Mouse (Mus musculus): ENCODE measurements around the gene Olfr464.

The Olfr464 gene

DNA sequence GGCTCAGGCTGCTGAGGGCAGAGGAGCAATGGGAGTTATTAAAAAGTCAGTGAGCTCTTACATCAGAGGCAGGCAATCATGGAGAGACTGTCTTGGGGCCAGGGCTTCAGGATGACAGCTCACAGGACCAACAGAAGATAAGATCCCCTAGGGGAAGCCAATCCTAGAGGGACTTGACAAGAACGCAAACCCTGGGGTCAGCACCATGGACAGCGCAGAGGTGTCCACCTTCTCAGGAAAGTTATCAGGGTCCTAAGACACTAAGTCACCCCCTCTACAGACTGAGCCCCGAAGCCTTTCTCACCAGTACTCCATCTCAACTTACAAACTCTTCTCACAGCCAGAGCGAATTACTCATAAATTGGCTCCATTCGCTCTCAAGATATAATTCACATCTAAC lies at the start of gene Olfr464:
Gene Olfr464, minus strand, starts transcription at position 2 of the 400 bp plus-strand sequence.
- 30% methylated on average over 5 of the region's 5 CpGs for WGBS

DNA sequence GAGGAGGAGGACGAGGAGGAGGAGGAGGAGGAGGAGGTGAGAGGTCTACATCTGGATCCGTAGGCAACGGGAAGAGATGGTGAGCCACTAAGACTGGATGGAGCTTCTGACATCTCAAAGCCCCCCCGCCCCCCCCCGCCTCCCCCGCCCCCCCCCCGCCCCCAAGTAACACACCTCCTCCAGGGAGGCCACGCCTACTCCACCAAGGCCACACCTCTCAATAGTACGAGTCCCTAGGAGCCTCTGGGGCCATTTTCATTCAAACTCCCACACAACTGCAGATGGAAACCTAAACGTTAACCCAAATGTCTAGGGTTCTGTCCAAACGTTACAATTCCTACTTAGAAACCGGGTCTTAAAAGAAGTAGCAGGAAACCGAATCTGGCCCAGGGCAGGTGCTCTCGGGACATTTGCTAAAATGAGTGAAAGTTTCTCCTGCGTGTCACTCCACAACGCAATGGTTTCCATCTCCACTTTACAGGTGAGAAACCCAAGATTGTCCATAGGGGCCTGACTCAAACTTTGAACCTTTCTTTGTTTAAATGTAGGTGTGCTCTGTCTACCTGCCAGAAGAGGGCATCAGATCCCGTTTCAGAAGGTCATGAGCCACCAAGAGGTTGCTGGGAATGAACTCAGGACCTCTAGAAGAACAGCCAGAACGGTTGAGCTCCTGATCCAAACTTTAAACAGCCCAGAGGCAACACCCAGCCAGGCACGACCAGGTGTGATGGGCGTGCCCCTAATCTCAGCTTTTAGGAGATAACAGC lies 47.8 kb upstream of the Olfr464 start:
- 24% methylated on average over 13 of the region's 20 CpGs for whole genome bisulfite sequencing

DNA sequence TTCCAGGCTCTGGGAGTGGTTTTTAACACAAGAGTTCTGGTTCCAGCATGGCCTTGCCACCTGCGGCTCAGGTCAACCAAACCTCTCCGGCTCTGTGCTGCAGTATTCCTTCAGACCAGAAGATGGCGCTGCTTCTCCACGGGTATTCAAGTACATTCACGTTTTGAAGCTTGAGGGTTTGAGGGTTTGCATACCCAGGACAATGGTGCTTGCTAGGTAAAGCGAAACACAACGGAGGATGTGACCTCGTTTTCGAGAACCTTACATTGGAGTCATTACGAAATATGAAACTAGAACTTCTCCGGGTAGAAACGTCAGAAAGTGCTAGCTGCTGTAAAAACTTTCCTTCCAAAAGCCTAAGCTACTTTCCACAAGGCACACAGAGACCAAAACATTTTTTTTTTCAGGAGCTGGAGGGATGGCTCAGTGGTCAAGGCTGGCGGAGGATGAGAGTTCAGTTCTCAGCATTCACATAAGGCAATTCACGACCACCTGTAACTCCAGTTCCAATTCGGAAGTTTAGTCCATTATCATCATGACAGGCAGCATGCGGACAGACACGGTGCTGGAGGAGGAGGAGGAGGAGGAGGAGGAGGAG lies 47.0 kb upstream of the Olfr464 start:
- WGBS = 2% methylated on average over 17 of the region's 17 CpGs

DNA sequence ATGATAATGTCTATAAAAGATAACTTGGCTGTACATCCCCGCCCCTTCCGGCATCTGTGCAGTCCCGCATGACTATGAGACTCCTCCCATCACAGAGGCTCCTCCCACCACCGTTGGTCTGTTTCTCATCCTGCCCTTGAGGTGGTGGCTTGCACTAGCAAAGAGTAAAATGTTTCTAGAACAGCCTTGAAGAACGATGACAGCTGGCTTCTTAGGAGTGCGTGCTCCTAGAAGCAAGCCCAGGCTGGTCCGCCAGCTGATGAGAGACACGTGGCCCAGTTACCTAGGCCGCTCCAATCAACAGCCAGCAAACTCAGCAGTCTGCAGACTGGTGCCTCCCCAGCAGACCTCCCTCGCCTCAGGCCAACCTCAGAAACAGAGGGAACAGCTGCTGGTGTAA lies 45.4 kb upstream of the Olfr464 start:
- 44% methylated on average over 10 of the region's 10 CpGs for WGBS

DNA sequence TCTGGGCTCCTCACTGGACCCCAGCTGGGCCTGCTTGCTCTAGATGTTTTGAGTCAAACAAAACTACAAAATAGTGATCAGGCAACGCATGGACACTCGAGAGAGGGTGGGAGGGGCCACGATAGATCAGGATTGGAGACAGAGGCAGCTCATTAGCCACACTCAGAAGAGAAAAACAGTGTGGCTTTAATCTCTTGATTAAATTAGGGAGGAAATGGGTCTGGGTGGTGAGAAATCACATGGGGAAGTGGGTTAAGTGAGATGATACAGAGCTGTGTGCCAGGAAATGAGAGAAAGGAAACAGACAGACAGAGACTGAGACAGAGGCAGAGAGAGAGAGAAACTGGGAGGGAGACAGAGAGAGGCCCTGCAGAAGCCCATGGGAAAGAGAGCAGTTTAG lies 44.5 kb upstream of the Olfr464 start:
- 56% methylated on average over 3 of the region's 3 CpGs for WGBS

DNA sequence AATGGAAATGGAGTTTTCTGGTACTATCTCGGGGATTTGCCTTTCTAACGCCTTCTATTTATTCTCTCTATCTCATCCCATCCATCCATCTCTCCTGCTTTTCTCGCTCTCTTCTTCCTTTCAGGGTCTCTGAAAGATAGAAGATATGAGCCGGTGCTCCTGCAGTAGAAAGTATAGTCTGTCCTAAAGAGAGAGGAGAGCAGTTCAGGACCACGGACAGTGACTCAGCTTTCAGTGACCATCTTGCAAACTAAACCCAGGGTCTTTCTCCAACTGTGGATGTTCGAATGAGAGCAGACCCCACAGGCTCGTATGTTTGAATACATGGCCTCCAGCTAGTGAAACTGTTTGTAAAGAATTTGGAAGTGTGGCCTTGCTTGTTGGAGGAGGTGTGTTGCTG lies 36.3 kb upstream of the Olfr464 start:
- 61% methylated on average over 7 of the region's 7 CpGs for WGBS

DNA sequence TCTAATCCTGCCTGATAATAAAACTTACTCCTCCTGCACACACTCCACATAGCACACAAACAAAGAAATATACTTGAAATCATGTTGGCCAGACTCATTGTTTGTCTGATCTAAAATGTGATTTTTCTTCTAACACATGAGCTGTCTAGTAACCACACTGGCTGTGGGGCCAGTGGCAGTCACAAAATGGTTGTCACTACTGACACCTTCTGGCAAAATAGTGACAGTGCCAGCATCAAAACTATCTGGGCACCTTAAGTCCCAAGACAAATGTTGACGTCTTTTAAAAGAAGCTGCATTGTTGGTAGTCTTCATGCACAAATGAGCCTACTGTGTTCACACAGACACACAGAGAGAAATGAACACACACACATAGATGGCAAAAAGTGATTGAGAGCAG lies 34.4 kb upstream of the Olfr464 start:
- WGBS = 4% methylated on average over 1 of the region's 1 CpGs

DNA sequence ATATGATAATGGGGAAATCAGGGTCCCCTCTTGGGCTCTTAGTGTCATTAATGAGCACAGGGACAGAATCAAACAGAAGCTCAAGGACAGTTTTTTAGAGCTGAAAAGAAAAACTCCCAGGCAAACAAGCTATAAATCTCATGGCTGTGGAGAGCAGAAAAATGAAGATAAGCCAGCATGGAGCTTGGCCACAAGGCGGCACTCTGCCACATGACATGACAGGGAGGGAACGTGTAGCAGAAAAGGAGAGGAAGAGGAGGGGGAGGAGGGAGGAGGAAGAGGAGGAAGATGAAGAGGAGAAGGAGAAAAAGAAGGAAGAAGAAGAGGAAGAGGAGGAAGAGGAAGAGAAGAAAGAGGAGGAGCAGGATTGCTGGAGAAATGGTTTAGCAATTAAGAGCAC lies 29.2 kb upstream of the Olfr464 start:
- WGBS = 5% methylated on average over 2 of the region's 2 CpGs

DNA sequence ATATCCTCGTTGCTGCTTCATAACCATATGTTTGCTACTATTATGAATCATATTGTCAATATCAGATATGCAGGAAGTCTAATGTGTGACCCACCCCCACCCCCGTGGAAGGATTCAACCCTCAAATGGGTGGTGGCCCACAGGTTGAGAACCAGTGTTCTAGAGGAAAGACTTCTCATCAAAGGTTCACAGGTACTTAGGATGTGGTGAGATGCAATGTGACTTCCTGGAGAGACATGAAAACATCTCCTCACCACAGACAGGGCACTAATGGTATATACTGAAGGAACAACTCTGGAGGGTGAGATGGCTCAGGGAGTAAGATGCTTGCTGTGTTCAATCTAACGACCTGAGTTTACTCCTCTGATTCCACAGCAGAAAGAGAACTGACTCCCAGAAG lies 14.7 kb upstream of the Olfr464 start:
- 71% methylated on average over 3 of the region's 3 CpGs for WGBS

DNA sequence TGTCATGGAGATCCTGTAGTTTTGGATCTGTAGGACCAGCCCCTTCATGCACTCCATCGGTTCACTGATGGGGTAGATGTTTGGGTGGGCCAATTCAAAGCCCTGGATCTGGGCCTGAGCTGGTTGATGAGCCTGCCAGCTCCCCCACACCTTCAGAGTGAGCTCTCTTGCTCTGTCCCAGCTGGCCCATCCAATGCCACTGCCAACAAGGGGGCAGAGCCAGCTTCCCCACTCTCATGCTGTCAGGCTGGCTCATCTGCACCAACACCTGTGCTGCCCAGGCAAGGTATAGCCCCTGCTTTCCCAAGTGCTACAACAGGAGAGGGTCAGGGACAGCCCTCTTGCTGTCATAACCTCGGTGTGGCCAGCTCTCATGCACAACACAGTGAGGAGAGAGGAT lies 13.0 kb upstream of the Olfr464 start:
- 77% methylated on average over 2 of the region's 2 CpGs for WGBS

DNA sequence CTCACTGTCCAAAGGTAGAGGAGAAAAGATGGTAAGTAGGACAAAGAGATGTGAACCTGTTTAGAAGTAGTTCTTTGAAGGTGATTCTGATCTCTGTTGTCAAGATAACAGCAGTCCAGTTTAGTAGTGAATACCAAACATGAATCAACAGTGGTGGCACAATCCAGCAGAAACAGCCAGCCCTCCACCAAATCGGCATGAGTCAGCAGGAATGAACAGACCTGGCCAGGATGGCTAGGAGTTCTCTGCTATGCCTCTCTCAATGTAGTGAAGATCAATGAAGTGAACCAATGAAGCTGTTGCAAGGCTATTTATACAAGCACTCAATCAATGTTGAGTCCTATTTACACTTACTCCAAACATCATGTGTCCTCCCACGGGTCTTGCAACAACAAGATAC lies 9.6 kb upstream of the Olfr464 start:
- WGBS = 95% methylated on average over 2 of the region's 2 CpGs

DNA sequence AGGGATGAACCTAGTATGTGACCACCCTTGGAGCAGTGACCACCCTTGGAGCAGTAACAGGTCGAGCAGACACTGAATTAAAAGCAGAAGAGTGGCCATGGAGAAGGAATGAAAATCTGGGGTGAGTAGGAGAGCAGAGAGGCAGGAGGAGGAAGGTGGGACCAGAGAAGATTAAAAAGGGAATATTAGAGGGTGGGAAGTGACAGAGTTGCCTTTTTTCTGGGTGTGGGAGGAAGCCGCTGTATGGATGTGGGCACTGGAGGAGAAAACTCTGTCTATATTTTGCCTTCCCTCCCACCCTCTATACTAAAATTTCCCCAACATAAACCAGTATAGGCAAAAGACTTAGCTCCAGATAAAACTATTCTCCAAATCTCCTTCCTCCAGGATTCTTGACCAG lies 466 bp downstream of the Olfr464 start:
- WGBS = 33% methylated on average over 2 of the region's 2 CpGs

DNA sequence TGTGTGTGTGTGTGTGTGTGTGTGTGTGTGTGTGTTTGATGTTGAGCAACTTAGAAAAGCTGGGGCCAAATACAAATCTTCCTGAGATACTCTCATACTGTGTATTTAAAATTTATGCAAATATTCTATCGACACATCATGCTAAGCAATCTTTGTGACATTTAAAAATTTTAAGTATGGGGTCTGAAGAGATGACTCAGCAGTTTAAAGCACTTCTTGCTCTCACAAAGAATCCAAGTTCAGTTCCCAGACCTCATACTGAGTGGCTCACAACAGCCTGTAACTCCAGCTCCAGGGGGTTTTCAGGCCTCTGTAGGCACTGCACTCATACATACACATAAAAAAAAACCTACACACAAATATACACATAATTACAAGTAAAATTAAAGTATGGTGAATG lies 4.8 kb downstream of the Olfr464 start:
- 74% methylated on average over 1 of the region's 1 CpGs for WGBS

DNA sequence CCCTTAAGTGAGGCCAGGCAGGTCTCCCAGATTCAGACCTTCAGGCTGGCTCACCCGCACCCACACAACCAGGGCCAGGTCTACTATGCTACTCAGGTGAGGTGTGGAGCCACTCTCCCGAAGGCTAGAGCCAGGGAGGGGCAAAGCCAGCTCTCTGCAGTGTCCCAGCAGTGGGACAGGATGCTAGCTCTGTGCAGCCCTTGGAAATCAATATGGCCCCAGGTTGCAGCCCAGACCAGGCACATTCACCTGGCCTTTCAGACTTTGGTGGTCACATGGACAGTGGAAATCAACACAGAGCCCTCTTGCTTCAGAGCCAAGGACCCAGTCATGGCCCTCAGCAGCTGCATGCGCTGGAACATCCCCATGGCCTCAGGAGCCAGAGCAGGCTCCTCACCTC lies 16.4 kb downstream of the Olfr464 start:
- WGBS = 80% methylated on average over 3 of the region's 3 CpGs

DNA sequence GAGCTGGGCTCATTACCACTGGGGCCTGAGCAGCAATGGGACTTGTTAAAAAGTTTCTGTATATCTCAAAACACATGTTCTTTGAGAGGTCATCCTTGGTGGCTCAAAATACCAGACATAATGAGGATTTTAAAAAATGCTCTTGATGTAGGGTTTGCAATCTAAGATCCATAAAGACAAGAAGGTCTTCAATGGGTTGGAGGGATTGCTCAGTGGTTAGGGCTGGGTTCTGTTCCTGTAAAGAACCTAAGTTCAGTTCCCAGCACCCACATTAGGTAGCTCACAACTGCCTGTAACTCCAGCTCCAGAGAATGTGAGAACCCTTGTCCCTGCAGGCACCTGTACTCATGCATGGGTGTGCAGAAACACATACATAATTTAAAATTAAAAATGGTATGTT lies 23.5 kb downstream of the Olfr464 start, which contains the start of gene Olfr463:
Gene Olfr463, minus strand, starts transcription at position 101 of the 400 bp plus-strand sequence.

DNA sequence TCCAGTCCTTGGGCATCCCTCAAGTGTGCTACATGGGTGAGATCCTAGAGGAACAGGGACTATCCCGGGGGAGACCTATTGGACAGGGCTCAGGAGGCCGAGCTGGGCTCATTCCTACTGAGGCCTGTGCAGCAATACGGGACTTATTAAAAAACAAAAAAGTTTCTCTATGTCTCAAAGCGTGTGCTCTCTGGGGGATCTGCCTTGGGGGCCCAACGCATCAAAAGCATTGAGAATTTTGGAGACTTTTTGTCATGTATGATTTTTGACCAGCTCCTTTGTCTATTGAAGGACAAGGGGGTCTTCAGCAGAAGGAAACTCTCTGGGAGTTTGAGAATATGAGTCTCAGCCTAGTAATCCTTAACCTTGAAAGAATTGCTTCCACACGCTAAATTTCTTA lies 28.6 kb downstream of the Olfr464 start, which contains the start of gene Olfr462:
Gene Olfr462, minus strand, starts transcription at position 101 of the 400 bp plus-strand sequence.
- WGBS = 91% methylated on average over 6 of the region's 6 CpGs

DNA sequence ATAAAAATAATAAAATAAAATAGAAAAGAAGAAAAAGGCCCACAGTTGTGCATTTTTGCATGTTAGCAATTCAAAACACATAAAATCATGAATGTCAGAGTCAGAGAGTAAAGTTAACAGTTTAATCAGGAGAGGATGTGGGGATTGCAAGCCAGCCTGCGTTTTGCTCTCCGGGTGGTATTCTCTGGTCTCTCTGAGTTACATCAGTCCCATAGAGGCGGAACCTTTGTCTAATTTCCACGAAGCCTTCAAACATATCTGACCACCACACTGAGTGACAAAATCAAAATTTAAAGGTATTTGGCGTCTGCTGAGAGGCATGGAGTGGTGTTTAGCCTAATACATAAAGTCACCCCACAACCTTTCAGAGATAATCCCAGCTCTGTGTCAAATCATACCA lies 35.9 kb downstream of the Olfr464 start:
- WGBS = 82% methylated on average over 5 of the region's 5 CpGs

DNA sequence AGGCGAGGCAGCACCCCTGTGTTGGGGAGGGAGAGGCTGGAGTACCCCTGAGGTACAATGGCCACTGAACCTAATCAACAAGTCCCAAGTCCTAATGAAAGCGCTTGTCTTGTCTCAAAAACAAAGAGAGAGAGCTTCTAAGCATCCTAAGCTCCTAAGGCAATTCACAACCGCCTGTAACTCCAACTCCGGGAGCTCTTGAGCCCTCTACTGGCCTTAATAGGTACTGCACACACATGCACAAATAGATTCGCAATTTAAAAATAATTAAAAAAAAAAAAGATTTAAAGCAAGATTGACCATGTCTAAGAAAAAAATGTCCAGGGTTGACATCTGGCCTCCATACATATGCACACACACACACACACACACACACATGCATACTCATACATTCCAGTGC lies 37.3 kb downstream of the Olfr464 start:
- 45% methylated on average over 5 of the region's 5 CpGs for WGBS

DNA sequence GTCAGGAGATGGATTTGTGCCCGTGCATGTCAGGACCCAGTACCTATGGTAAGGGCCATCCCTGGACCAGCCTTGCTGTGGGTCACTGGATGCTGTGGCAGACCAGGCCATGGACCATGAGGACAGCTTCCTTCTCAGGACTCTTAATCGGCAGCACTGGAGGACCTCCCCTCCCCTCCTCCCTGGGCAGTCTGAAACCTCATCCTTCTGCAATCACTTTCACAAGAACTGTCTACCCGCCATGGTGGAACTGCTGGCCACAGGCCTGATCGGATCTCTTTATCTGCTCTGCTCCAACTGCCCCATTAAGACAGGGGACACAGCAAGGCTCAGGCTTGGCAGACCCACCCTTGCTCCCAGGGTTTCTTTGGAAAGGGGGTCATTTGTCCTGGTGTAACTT lies 39.1 kb downstream of the Olfr464 start:
- 76% methylated on average over 4 of the region's 4 CpGs for WGBS

DNA sequence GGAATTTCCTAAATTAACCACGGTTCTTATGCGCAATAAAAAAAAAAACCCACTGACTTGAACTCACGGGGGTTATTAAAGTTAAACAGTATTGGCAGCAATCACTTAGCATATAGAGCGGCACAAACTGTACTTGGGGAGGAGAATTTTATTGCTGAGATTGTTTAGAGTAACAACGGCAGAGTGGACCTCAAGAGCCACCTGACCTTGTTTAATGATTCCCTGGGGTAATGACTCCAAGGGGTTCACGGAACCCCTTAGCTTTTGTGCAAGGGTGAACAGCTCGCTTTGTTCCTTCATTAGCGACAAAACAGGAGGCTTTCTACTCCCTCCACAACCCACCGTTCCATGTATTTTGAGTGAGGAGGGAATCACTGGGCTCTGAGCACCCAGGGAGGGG lies 40.9 kb downstream of the Olfr464 start:
- 74% methylated on average over 9 of the region's 9 CpGs for WGBS

DNA sequence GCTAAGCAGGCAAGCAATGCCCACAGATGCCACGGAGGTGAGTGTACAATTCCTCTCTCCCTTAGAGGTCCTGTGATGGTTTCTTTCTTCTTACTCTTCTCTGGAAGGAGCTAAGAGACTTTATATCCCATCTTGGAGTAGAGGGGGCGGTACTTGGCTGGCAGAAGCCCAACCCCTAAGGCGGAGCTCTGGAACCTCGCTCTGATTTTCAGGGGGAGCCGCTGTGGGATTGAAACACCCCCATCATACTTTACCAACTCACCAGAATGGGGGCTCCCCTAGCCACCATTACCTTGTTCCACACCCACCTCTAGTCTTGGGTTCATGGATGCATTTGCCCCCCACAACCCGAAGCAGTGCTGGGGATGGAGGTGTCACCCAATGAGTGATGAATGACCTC lies 45.3 kb downstream of the Olfr464 start, which contains the start of gene Epx:
Gene Epx, minus strand, starts transcription at position 101 of the 400 bp plus-strand sequence.
- WGBS = 85% methylated on average over 6 of the region's 6 CpGs

DNA sequence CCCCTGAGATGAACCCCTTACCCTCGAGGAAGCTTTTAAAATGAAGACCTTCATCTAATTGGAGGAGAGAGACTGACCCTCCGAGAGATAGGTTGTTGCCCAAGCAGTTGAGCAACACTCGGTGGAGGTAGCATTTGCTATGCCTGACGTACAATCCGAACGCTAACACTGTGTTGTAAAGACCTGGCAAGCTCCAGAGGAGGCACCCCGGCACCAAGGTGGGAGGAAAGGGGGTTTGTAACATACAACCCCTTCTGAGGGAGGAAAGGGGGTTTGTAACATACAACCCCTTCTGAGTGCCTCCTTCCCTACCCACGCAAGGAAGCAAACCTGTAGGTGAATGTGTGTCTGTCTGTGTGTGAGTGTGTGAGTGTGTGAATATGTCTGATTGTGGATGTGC lies 49.0 kb downstream of the Olfr464 start:
- 39% methylated on average over 8 of the region's 8 CpGs for WGBS

DNA sequence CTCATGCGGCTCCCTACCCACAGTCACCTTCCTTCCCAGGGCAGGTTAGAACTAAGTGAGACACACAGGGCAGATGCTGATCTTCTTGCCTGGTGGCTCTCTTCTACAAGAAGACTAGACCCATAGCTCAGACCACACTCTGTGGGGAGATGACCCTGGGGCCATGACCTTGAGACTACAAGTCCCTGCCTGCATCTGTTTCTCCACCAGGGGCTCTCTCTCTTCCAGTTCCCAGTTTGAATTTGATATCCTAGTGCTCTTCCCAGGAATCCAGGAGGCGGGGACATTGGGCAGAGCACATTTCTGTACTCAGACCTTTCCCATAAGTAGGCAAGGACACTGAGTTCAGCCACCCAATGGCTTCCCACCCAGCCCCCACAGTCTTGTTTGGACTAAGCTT lies 50.7 kb downstream of the Olfr464 start:
- WGBS = 92% methylated on average over 2 of the region's 2 CpGs
